Mouse (Mus musculus) cerebellum, postnatal 36 days (tissue): ENCODE measurements at regions not wholly inside any gene's neighbourhood (a gene's known extent, or its start where the extent isn't known, plus 50 kb on each side); places are given as distances from the start of the nearest gene placed in this dataset.
A peak's percentile ranks its signal among the peaks of the same experiment; 100 is the strongest.

Source experiments
- DNase-seq, 2 experiments: peaks; one replicate each; pipeline ENCODE4 v3.0.0; 2021 to 2022; ENCODE audit warnings: mixed read lengths in 2 of 2

- DNase-seq = no peak
Measured at GRCm38 (mm10) chr7:136285606-136286005, 569.4 kb upstream of the Mki67 start.

GRCm38 (mm10) chr7:136293536-136294145, 577.5 kb upstream of the Mki67 start:
- DNase-seq = no peak

- DNase-seq = no peak
Measured at GRCm38 (mm10) chr7:136294445-136294844, 578.3 kb upstream of the Mki67 start.

GRCm38 (mm10) chr7:136297901-136298513, 581.8 kb upstream of the Mki67 start:
- DNase-seq = no peak

- DNase-seq = no peak
Measured at GRCm38 (mm10) chr7:136306137-136306536, 588.3 kb upstream of the Mgmt start.

GRCm38 (mm10) chr7:136308765-136309164, 585.6 kb upstream of the Mgmt start:
- no peak for DNase-seq

GRCm38 (mm10) chr7:136327281-136327680, 567.1 kb upstream of the Mgmt start:
- no peak for DNase-seq

- DNase-seq = no peak
Measured at GRCm38 (mm10) chr7:136330431-136330830, 564.0 kb upstream of the Mgmt start.

- no peak for DNase-seq
Measured at GRCm38 (mm10) chr7:136332805-136333204, 561.6 kb upstream of the Mgmt start.

- DNase-seq = no peak
Measured at GRCm38 (mm10) chr7:136341599-136342210, 552.7 kb upstream of the Mgmt start.

- no peak for DNase-seq
Measured at GRCm38 (mm10) chr7:136342211-136342799, 552.1 kb upstream of the Mgmt start.

- no peak for DNase-seq
Measured at GRCm38 (mm10) chr7:136342822-136343221, 551.6 kb upstream of the Mgmt start.

- DNase-seq = no peak
Measured at GRCm38 (mm10) chr7:136343494-136343893, 550.9 kb upstream of the Mgmt start.

- no peak for DNase-seq
Measured at GRCm38 (mm10) chr7:136345051-136345450, 549.4 kb upstream of the Mgmt start.

GRCm38 (mm10) chr7:136346531-136346930, 547.9 kb upstream of the Mgmt start:
- no peak for DNase-seq

GRCm38 (mm10) chr7:136348309-136348708, 546.1 kb upstream of the Mgmt start:
- DNase-seq = no peak

- no peak for DNase-seq
Measured at GRCm38 (mm10) chr7:136349651-136350050, 544.8 kb upstream of the Mgmt start.

- DNase-seq = no peak
Measured at GRCm38 (mm10) chr7:136357011-136357410, 537.4 kb upstream of the Mgmt start.

- DNase-seq = peak; percentile 40 to 44
Measured at GRCm38 (mm10) chr7:136365318-136366211, 528.8 kb upstream of the Mgmt start.

GRCm38 (mm10) chr7:136377259-136377658, 517.2 kb upstream of the Mgmt start:
- DNase-seq = no peak

- no peak for DNase-seq
Measured at GRCm38 (mm10) chr7:136377742-136378141, 516.7 kb upstream of the Mgmt start.

GRCm38 (mm10) chr7:136378321-136378720, 516.1 kb upstream of the Mgmt start:
- no peak for DNase-seq

GRCm38 (mm10) chr7:136379319-136379718, 515.1 kb upstream of the Mgmt start:
- DNase-seq = no peak
